Mouse (Mus musculus) megakaryocyte, embryonic 14.5 days (primary cell): ENCODE measurements around the gene Gabrb1.

Experiments used
- FLI1 ChIP-seq: IDR thresholded peaks from 2 replicates; pipeline ENCODE4 v1.6.1; 2012; ENCODE audit warnings: low read length, inconsistent platforms, mixed read lengths
- GATA1 ChIP-seq: IDR thresholded peaks from 3 replicates; pipeline ENCODE4 v1.6.1; 2012; ENCODE audit warnings: mixed read lengths, low read length, inconsistent platforms, borderline replicate concordance

GRCm38 (mm10) chr5:72064079-72064478 lies 406.2 kb downstream of the Gabrb1 start:
- no peak for TF ChIP-seq GATA1
- TF ChIP-seq FLI1, result no peak
